In genomic region chr11:53904534-53904925, GRCm38 (mm10) we compare ENCODE assay signal across 15 mouse cellular contexts. TPM values are rescaled to one million over a fixed set of nuclear protein-coding genes. Genes with fewer than 3 reads are reported as not detected.
A peak's percentile ranks its signal among the peaks of the same experiment; 100 is the strongest.
DNase-seq lines count a peak whose midpoint lies in the region; ATAC-seq and TF ChIP-seq lines count a peak whose summit lies in the region.
"Had no signal": no experiment of that assay in that cellular context is flagged by ENCODE, and none has a peak within 500 bp of the region (broad histone marks: within the 10 kb centered on the region; RNA-seq: fewer than 3 reads in every experiment).

No protein-coding gene starts in this region.

- no peak overlapping the region for H3K9ac ChIP-seq in kidney, embryonic 15.5 days
- no peak overlapping the region for H3K9ac ChIP-seq in lung, postnatal 0 days (replicated peaks; ENCODE audit: low read depth)
- H3K9ac ChIP-seq in intestine, embryonic 16.5 days (ENCODE audit: low read depth, low read length): no peak overlapping the region
- H3K9ac ChIP-seq in stomach, embryonic 15.5 days: no peak overlapping the region
- H3K9ac ChIP-seq: heart, embryonic 13.5 days; midbrain, embryonic 15.5 days had no signal

- no peak for TF ChIP-seq EP300 in lung, postnatal 0 days (IDR thresholded peaks at IDR 0.05)

- peak overlapping the region; percentile 62 for H3K27ac ChIP-seq in kidney, embryonic 15.5 days
- peak overlapping the region; percentile 75 for H3K27ac ChIP-seq in lung, postnatal 0 days (ENCODE audit: low read length)
- peak overlapping the region; percentile 76 for H3K27ac ChIP-seq in intestine, embryonic 16.5 days (ENCODE audit: low read length)
- H3K27ac ChIP-seq in stomach, embryonic 15.5 days: peak overlapping the region; percentile 6; the same call in 1 of the 2 replicates
- H3K27ac ChIP-seq: heart, embryonic 13.5 days; hindbrain, postnatal 0 days; layer of hippocampus, adult 2 months; midbrain, embryonic 15.5 days had no signal

- H3K36me3 ChIP-seq in kidney, embryonic 15.5 days: no peaks in the 10 kb centered on the region
- H3K36me3 ChIP-seq in lung, postnatal 0 days (ENCODE audit: insufficient read depth, low read length): no peaks in the 10 kb centered on the region
- H3K36me3 ChIP-seq in intestine, embryonic 16.5 days (ENCODE audit: control insufficient read depth, insufficient read depth, low read length): no peaks in the 10 kb centered on the region
- no peaks in the 10 kb centered on the region for H3K36me3 ChIP-seq in stomach, embryonic 15.5 days
- H3K36me3 ChIP-seq: heart, embryonic 13.5 days; midbrain, embryonic 15.5 days had no signal

- H3K4me3 ChIP-seq in kidney, embryonic 15.5 days (replicated peaks): no peak overlapping the region
- H3K4me3 ChIP-seq in lung, postnatal 0 days (ENCODE audit: low read depth, low read length): no peak overlapping the region
- no peak overlapping the region for H3K4me3 ChIP-seq in intestine, embryonic 16.5 days (ENCODE audit: low read length)
- H3K4me3 ChIP-seq in stomach, embryonic 15.5 days (replicated peaks): no peak overlapping the region
- H3K4me3 ChIP-seq: heart, embryonic 13.5 days; layer of hippocampus, adult 2 months; midbrain, embryonic 15.5 days had no signal

- ATAC-seq in kidney, embryonic 15.5 days (replicated peaks; ENCODE audit: low FRiP score): peak; percentile 61
- peak; percentile 9; the same call in 1 of the 2 replicates for ATAC-seq in lung, postnatal 0 days
- ATAC-seq in intestine, embryonic 16.5 days: peak; percentile 8; the same call in 1 of the 2 replicates
- no peak for ATAC-seq in stomach, embryonic 15.5 days (ENCODE audit: insufficient read depth, low FRiP score, low read depth)
- no peak for ATAC-seq in megakaryocyte, adult 5-6 weeks (ENCODE audit: poor library complexity, severe bottlenecking)
- ATAC-seq: forebrain, embryonic 14.5 days; hindbrain, postnatal 0 days; midbrain, embryonic 15.5 days had no signal

- 59% methylated on average over 9 of the region's 9 CpGs for WGBS in kidney, embryonic 15.5 days
- 54% methylated on average over 9 of the region's 9 CpGs for WGBS in lung, postnatal 0 days
- 55% methylated on average over 9 of the region's 9 CpGs for WGBS in intestine, embryonic 16.5 days
- 47% methylated on average over 9 of the region's 9 CpGs for WGBS in stomach, embryonic 15.5 days

- peak overlapping the region; percentile 29; the same call in 1 of the 2 replicates for H3K4me2 ChIP-seq in kidney, embryonic 15.5 days
- H3K4me2 ChIP-seq in lung, postnatal 0 days (replicated peaks; ENCODE audit: low read depth, low read length): no peak overlapping the region
- no peak overlapping the region for H3K4me2 ChIP-seq in intestine, embryonic 16.5 days (ENCODE audit: low read depth, low read length)
- peak overlapping the region; percentile 27 for H3K4me2 ChIP-seq in stomach, embryonic 15.5 days
- H3K4me2 ChIP-seq: heart, embryonic 13.5 days; midbrain, embryonic 15.5 days had no signal

- no peak for TF ChIP-seq CTCF in lung, postnatal 0 days (IDR thresholded peaks at IDR 0.05)

- H3K9me3 ChIP-seq in kidney, embryonic 15.5 days (replicated peaks): no peaks in the 10 kb centered on the region
- H3K9me3 ChIP-seq in lung, postnatal 0 days (ENCODE audit: low read length): no peaks in the 10 kb centered on the region
- no peaks in the 10 kb centered on the region for H3K9me3 ChIP-seq in intestine, embryonic 16.5 days (ENCODE audit: control insufficient read depth, low read length)
- H3K9me3 ChIP-seq in stomach, embryonic 15.5 days: no peaks in the 10 kb centered on the region
- H3K9me3 ChIP-seq: heart, embryonic 13.5 days; midbrain, embryonic 15.5 days had no signal

- peaks cover 20% of the 10 kb centered on the region for H3K4me1 ChIP-seq in kidney, embryonic 15.5 days
- H3K4me1 ChIP-seq in lung, postnatal 0 days (ENCODE audit: insufficient read depth, low read depth, low read length): peaks cover 17% of the 10 kb centered on the region; the same call in 1 of the 2 replicates
- H3K4me1 ChIP-seq in intestine, embryonic 16.5 days (ENCODE audit: control insufficient read depth, insufficient read depth, low read length): peaks cover 22% of the 10 kb centered on the region
- H3K4me1 ChIP-seq in stomach, embryonic 15.5 days: 0 out of 2 replicates have a peak, but pooled peaks cover 4% of the 10 kb centered on the region
- H3K4me1 ChIP-seq: midbrain, embryonic 15.5 days had no signal

- no peaks in the 10 kb centered on the region for H3K27me3 ChIP-seq in kidney, embryonic 15.5 days
- H3K27me3 ChIP-seq in lung, postnatal 0 days (replicated peaks; ENCODE audit: insufficient read depth, low read length): no peaks in the 10 kb centered on the region
- no peaks in the 10 kb centered on the region for H3K27me3 ChIP-seq in intestine, embryonic 16.5 days (replicated peaks; ENCODE audit: control insufficient read depth, insufficient read depth, low read length)
- no peaks in the 10 kb centered on the region for H3K27me3 ChIP-seq in stomach, embryonic 15.5 days (replicated peaks)
- H3K27me3 ChIP-seq: heart, embryonic 13.5 days; midbrain, embryonic 15.5 days had no signal

- no peak for DNase-seq in kidney, adult 8-10 months
- no peak for DNase-seq in lung, postnatal 0 days (ENCODE audit: low spot score)
- DNase-seq in lung, postnatal 10 days: no peak
- DNase-seq: cerebellum, postnatal 14 days; gastrocnemius, postnatal 36 days; thymus, postnatal 14 days had no signal

RNA-seq across cellular contexts. Expression of gene Slc22a5, which starts 13.1 kb away (rescaled TPM):
- 12.6 and 14.1 TPM in 2 replicates for polyA plus RNA-seq in kidney, embryonic 15.5 days (2015; fragmentation: Nextera tagmentation; extraction: Ambion mirVana)
- polyA plus RNA-seq in lung, postnatal 0 days (2015; fragmentation: Nextera tagmentation; extraction: Ambion mirVana): 7.3 and 9.5 TPM in 2 replicates
- polyA plus RNA-seq in intestine, embryonic 16.5 days (2015; fragmentation: Nextera tagmentation; extraction: Ambion mirVana): 13.7 and 18.1 TPM in 2 replicates
- polyA plus RNA-seq in stomach, embryonic 15.5 days (2015; fragmentation: Nextera tagmentation; extraction: Ambion mirVana): 7.8 and 9.3 TPM in 2 replicates
- total RNA-seq in megakaryocyte, adult 5-6 weeks (2015): 4.7 and 5.5 TPM in 2 replicates
- total RNA-seq in megakaryocyte, adult 5-6 weeks (2017): 4.6 and 6.6 TPM in 2 replicates

RNA-seq across cellular contexts. Expression of gene Gm12216, which starts 45.5 kb away (rescaled TPM):
- polyA plus RNA-seq in kidney, embryonic 15.5 days (2015; fragmentation: Nextera tagmentation; extraction: Ambion mirVana): 1.3 and 1.6 TPM in 2 replicates
- polyA plus RNA-seq in lung, postnatal 0 days (2015; fragmentation: Nextera tagmentation; extraction: Ambion mirVana): 3.4 and 5.4 TPM in 2 replicates
- 1.7 and 2.4 TPM in 2 replicates for polyA plus RNA-seq in intestine, embryonic 16.5 days (2015; fragmentation: Nextera tagmentation; extraction: Ambion mirVana)
- 1.7 and 2.4 TPM in 2 replicates for polyA plus RNA-seq in stomach, embryonic 15.5 days (2015; fragmentation: Nextera tagmentation; extraction: Ambion mirVana)
- total RNA-seq in megakaryocyte, adult 5-6 weeks (2015): 0.25 and 0.84 TPM in 2 replicates
- 0.70 TPM in 1 of 2 replicates, not detected in the other for total RNA-seq in megakaryocyte, adult 5-6 weeks (2017)
- total RNA-seq: hindbrain, postnatal 0 days had no signal
- polyA plus RNA-seq: forebrain, embryonic 14.5 days had no signal

Comparison
In these comparisons a context has a peak if more than half of its experiments do, and no peak if none do; other contexts are left out.
1. ATAC-seq: peak in kidney, embryonic 15.5 days (single experiment), lung, postnatal 0 days (single experiment) and intestine, embryonic 16.5 days (single experiment); none in stomach, embryonic 15.5 days (single experiment) and megakaryocyte, adult 5-6 weeks (single experiment).
2. H3K27ac ChIP-seq: peak in every context shown above with its lines; median percentile 76 in intestine, embryonic 16.5 days; 75 in lung, postnatal 0 days; 62 in kidney, embryonic 15.5 days; 6 in stomach, embryonic 15.5 days.
3. H3K4me2 ChIP-seq: peak in kidney, embryonic 15.5 days (single experiment) and stomach, embryonic 15.5 days (single experiment); none in lung, postnatal 0 days (single experiment) and intestine, embryonic 16.5 days (single experiment).